Mouse (Mus musculus) MEL (cell line): Measurements from ENCODE around the gene Zfp334. TPM values are rescaled to one million over a fixed set of nuclear protein-coding genes. Genes with fewer than 3 reads are reported as not detected.

Source experiments
- DNase-seq: peaks from one replicate; pipeline ENCODE4 v3.0.0; 2011; ENCODE audit warnings: low read depth, low spot score
- H3K27ac ChIP-seq: 2 replicates; pipeline ENCODE4 v1.5.1; 2012; ENCODE audit warnings: low read depth, mild to moderate bottlenecking, control low read depth, low read length, moderate library complexity; ENCODE audit not compliant: control insufficient read depth
- H3K27me3 ChIP-seq, 2 experiments: fragments of 150-350 bp in 1 of 2; sonication (generic) in 1 of 2; 2 replicates each; pipeline ENCODE4 v1.6.1; 2012; ENCODE audit warnings: low read length in 2 of 2, mild to moderate bottlenecking in 2 of 2, improper control_type of control experiment in 1 of 2, moderate library complexity in 1 of 2; ENCODE audit not compliant: insufficient read depth in 2 of 2, control insufficient read depth in 1 of 2
- H3K36me3 ChIP-seq, 2 experiments: 2 replicates each; pipeline ENCODE4 v1.6.1; 2012 to 2014; ENCODE audit warnings: low read length in 2 of 2, improper control_type of control experiment in 1 of 2, inconsistent platforms in 1 of 2, mild to moderate bottlenecking in 1 of 2; ENCODE audit not compliant: insufficient read depth in 2 of 2, control insufficient read depth in 1 of 2
- H3K4me1 ChIP-seq, 2 experiments: fragments of 150-350 bp in 1 of 2; sonication (generic) in 1 of 2; 2 replicates each; pipeline ENCODE4 v1.6.1; 2012; ENCODE audit warnings: low read length in 2 of 2, improper control_type of control experiment in 1 of 2, mild to moderate bottlenecking in 1 of 2; ENCODE audit not compliant: insufficient read depth in 2 of 2, control insufficient read depth in 1 of 2
- H3K4me3 ChIP-seq, 2 experiments: fragments of 150-350 bp in 1 of 2; sonication (generic) in 1 of 2; 2 replicates each; pipeline ENCODE4 v1.5.1; 2012; ENCODE audit warnings: low read depth in 2 of 2, low read length in 2 of 2, mild to moderate bottlenecking in 2 of 2, moderate library complexity in 2 of 2, control low read depth in 1 of 2, improper control_type of control experiment in 1 of 2; ENCODE audit not compliant: control insufficient read depth in 1 of 2, insufficient read depth in 1 of 2
- H3K79me2 ChIP-seq: 2 replicates; pipeline ENCODE4 v1.6.1; 2012; ENCODE audit warnings: mild to moderate bottlenecking, low read length, moderate library complexity; ENCODE audit not compliant: control insufficient read depth, poor library complexity, insufficient read depth
- H3K9ac ChIP-seq: 2 replicates; pipeline ENCODE4 v1.6.1; 2012; ENCODE audit warnings: low read depth, mild to moderate bottlenecking, control low read depth, low read length, moderate library complexity; ENCODE audit not compliant: control insufficient read depth, poor library complexity, severe bottlenecking
- H3K9me3 ChIP-seq: fragments of 150-350 bp; sonication (generic); replicated peaks from 2 replicates; pipeline ENCODE4 v1.6.1; 2012; ENCODE audit warnings: mild to moderate bottlenecking, low read length, improper control_type of control experiment, moderate library complexity; ENCODE audit not compliant: insufficient read depth
- CHD1 ChIP-seq: IDR thresholded peaks from 2 replicates; pipeline ENCODE4 v1.6.1; 2012; ENCODE audit warnings: low read depth, mild to moderate bottlenecking, inconsistent platforms, low read length, improper control_type of control experiment
- CTCF ChIP-seq, 3 experiments: IDR thresholded peaks in 2 of 3; conservative IDR thresholded peaks in 1 of 3; 2 replicates each; pipeline ENCODE4 v1.5.1; 2011 to 2012; ENCODE audit warnings: low read length in 3 of 3, low read depth in 2 of 3, mild to moderate bottlenecking in 2 of 3, improper control_type of control experiment in 1 of 3, inconsistent platforms in 1 of 3, mixed read lengths in 1 of 3, moderate library complexity in 1 of 3; ENCODE audit not compliant: control insufficient read depth in 1 of 3, insufficient read depth in 1 of 3, poor library complexity in 1 of 3, severe bottlenecking in 1 of 3
- E2F4 ChIP-seq: IDR thresholded peaks from 2 replicates; pipeline ENCODE4 v1.6.1; 2011; ENCODE audit warnings: low read depth, low read length, improper control_type of control experiment, borderline replicate concordance
- ETS1 ChIP-seq: IDR thresholded peaks from 2 replicates; pipeline ENCODE4 v1.6.1; 2012; ENCODE audit warnings: low read depth, mild to moderate bottlenecking, inconsistent platforms, low read length, improper control_type of control experiment, moderate library complexity
- JUND ChIP-seq: IDR thresholded peaks from 2 replicates; pipeline ENCODE4 v1.6.1; 2011; ENCODE audit warnings: low read depth, mild to moderate bottlenecking, improper control_type of control experiment, low read length
- MAFK ChIP-seq: IDR thresholded peaks from 2 replicates; pipeline ENCODE4 v1.6.1; 2011; ENCODE audit warnings: low read depth, mild to moderate bottlenecking, low read length, improper control_type of control experiment, borderline replicate concordance
- MAX ChIP-seq: IDR thresholded peaks from 2 replicates; pipeline ENCODE4 v1.6.1; 2011; ENCODE audit warnings: low read length, improper control_type of control experiment
- MAZ ChIP-seq: IDR thresholded peaks from 2 replicates; pipeline ENCODE4 v1.6.1; 2012; ENCODE audit warnings: low read depth, mild to moderate bottlenecking, inconsistent platforms, low read length, improper control_type of control experiment
- MEF2A ChIP-seq: IDR thresholded peaks from 2 replicates; pipeline ENCODE4 v1.6.1; 2014; ENCODE audit warnings: low read depth, mild to moderate bottlenecking, inconsistent platforms, low read length, improper control_type of control experiment; ENCODE audit not compliant: poor library complexity, insufficient replicate concordance, severe bottlenecking; ENCODE audit errors: extremely low read depth
- MXI1 ChIP-seq: IDR thresholded peaks from 2 replicates; pipeline ENCODE4 v1.6.1; 2011; ENCODE audit warnings: mild to moderate bottlenecking, low read depth, low read length, improper control_type of control experiment
- MYB ChIP-seq: IDR thresholded peaks from 2 replicates; pipeline ENCODE4 v1.6.1; 2011; ENCODE audit warnings: mild to moderate bottlenecking, low read depth, low read length, improper control_type of control experiment
- NELFE ChIP-seq: IDR thresholded peaks from 2 replicates; pipeline ENCODE4 v1.6.1; 2011; ENCODE audit warnings: low read depth, low read length, improper control_type of control experiment
- POLR2AphosphoS5 ChIP-seq: IDR thresholded peaks from 2 replicates; pipeline ENCODE4 v1.6.1; 2012; ENCODE audit warnings: low read depth, borderline replicate concordance, mild to moderate bottlenecking, inconsistent platforms, low read length, moderate library complexity, mixed read lengths
- RAD21 ChIP-seq: IDR thresholded peaks from 2 replicates; pipeline ENCODE4 v1.6.1; 2011; ENCODE audit warnings: mild to moderate bottlenecking, low read depth, low read length, improper control_type of control experiment
- RCOR1 ChIP-seq: IDR thresholded peaks from 2 replicates; pipeline ENCODE4 v1.6.1; 2012; ENCODE audit warnings: low read depth, mild to moderate bottlenecking, inconsistent platforms, low read length, improper control_type of control experiment
- SMC3 ChIP-seq: IDR thresholded peaks from 2 replicates; pipeline ENCODE4 v1.6.1; 2011; ENCODE audit warnings: low read depth, low read length, improper control_type of control experiment
- TAL1 ChIP-seq: IDR thresholded peaks from 2 replicates; pipeline ENCODE4 v1.6.1; 2012; ENCODE audit warnings: mild to moderate bottlenecking, inconsistent platforms, low read length, moderate library complexity, mixed read lengths
- TBP ChIP-seq: IDR thresholded peaks from 2 replicates; pipeline ENCODE4 v1.8.0; 2011; ENCODE audit warnings: low read depth, low read length, improper control_type of control experiment
- ZKSCAN1 ChIP-seq: IDR thresholded peaks from 2 replicates; pipeline ENCODE4 v1.6.1; 2012; ENCODE audit warnings: low read depth, mild to moderate bottlenecking, inconsistent platforms, low read length, improper control_type of control experiment, moderate library complexity
- ZMIZ1 ChIP-seq: IDR thresholded peaks from 2 replicates; pipeline ENCODE4 v1.6.1; 2012; ENCODE audit warnings: low read depth, mild to moderate bottlenecking, inconsistent platforms, low read length, improper control_type of control experiment, moderate library complexity
- polyA plus RNA-seq, 2 experiments: library from polyadenylated mRNA; stranded (reverse) in 1 of 2; unstranded in 1 of 2; fragments of >175 nt in 1 of 2; fragments of >200 nt in 1 of 2; gene quantifications; 2 replicates each; pipeline versions ENCODE4 v1.2.1 to v1.2.4; 2012; ENCODE audit warnings: low replicate concordance in 2 of 2, low read depth in 1 of 2; ENCODE audit not compliant: insufficient read length in 2 of 2, insufficient read depth in 1 of 2, missing spikeins in 1 of 2
- total RNA-seq: library from RNA; depleted of rRNA; stranded (reverse); fragments of 300-350 nt; gene quantifications from 2 replicates; pipeline ENCODE4 v1.2.3, GENCODE M21; 2012

Zfp334 gene
- total and polyA plus RNA-seq, 3 experiments = not detected

- Histone ChIP-seq H3K27ac (no peak overlapping the region), H3K36me3 (no peaks in the 10 kb centered on the region), H3K9ac (no peak overlapping the region), H3K27me3 (peaks cover 0 to 1% of the 10 kb centered on the region in 2 experiments; a peak in 1 of 4 replicates), H3K9me3 (no peaks in the 10 kb centered on the region), H3K4me3 (no peak overlapping the region), H3K4me1 (no peaks in the 10 kb centered on the region), H3K79me2 (no peaks in the 10 kb centered on the region)
- DNase-seq = no peak
- TF ChIP-seq ZKSCAN1 (no peak), TBP (no peak), ETS1 (no peak)
Measured at GRCm38 (mm10) chr2:165392156-165392555, 4.1 kb upstream of the Zfp334 start.

DNA sequence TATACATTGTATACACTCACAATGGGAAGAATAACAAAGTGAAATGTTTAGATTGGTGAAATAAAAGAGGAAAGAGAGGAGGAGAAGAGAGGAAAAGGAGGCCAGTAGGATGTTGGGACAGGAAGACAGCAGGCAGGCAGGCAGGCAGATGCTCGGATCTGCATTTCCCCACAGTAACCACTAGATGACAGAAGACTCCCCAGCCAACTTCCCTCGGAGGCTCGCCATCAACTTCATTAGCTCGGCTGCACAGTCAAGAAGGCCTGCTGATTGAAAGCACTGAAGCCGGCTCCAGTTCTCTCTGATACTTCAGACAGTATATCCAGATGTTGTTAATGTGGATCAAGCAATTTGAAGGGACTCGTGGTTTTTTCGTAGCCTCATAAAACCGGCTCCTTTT is 3.5 kb upstream of the Zfp334 start:
- TF ChIP-seq MEF2A (no peak), E2F4 (no peak), TBP (no peak), TAL1 (no peak), RCOR1 (no peak), MXI1 (no peak), SMC3 (peak; percentile 48), ZKSCAN1 (no peak), MAFK (no peak), NELFE (no peak), ZMIZ1 (no peak), RAD21 (peak; percentile 33), MYB (no peak), CTCF (IDR thresholded peaks at IDR 0.05 in 2 of 3, conservative IDR thresholded peaks at IDR 0.05 in 1 of 3; ENCODE audit: control insufficient read depth in 1 of 3, insufficient read depth in 1 of 3, low read depth in 2 of 3, low read length in 3 of 3, poor library complexity in 1 of 3, severe bottlenecking in 1 of 3) (peak; percentile 48 to 59 (median 56)), MAX (no peak), CHD1 (no peak), JUND (no peak), POLR2AphosphoS5 (no peak), MAZ (no peak)
- H3K27ac ChIP-seq = no peak overlapping the region
- no peak overlapping the region for H3K9ac ChIP-seq
- no peaks in the 10 kb centered on the region for H3K79me2 ChIP-seq
- H3K4me3 ChIP-seq = no peak overlapping the region
- peak; percentile 49 for DNase-seq
- peaks cover 0 to 1% of the 10 kb centered on the region in 2 experiments; a peak in 1 of 4 replicates for H3K27me3 ChIP-seq
- H3K36me3 ChIP-seq = no peaks in the 10 kb centered on the region
- H3K9me3 ChIP-seq = no peaks in the 10 kb centered on the region
- H3K4me1 ChIP-seq = no peaks in the 10 kb centered on the region
